Mouse (Mus musculus): ENCODE data around the gene Atp2b2. TPM values are rescaled to one million over a fixed set of nuclear protein-coding genes. Genes with fewer than 3 reads are reported as not detected.

The Atp2b2 gene
- polyA plus RNA-seq, 1 experiment from 2014 or later: 0.09 TPM

DNA sequence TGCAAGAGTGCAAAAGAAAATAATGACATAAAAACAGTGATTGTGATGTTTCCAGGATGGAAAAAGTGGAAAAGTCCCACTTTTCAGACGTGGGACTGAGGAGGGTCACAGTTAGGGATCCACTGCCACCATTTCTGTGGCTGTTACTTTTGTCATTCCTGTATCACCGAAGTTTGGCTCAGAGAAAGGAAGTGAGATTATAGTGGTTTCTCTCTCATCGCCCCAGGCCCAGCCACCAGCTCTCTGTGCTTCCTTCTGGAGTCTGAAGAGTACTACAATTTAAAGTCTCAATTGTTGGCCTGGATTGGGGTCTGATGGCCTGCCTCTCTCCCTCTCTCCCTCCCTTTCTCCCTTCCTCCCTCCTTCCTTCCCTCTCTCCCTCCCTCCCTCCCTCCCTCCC lies 242.5 kb downstream of the Atp2b2 start:
- Histone ChIP-seq H3K27me3 (ENCODE audit: insufficient read depth, low read length) (peaks cover 22% of the 10 kb centered on the region), H3K9ac (no peak overlapping the region), H3K9me3 (ENCODE audit: low read depth, low read length) (no peaks in the 10 kb centered on the region), H3K4me1 (ENCODE audit: insufficient read depth) (no peaks in the 10 kb centered on the region), H3K36me3 (ENCODE audit: insufficient read depth) (no peaks in the 10 kb centered on the region), H3K4me2 (no peak overlapping the region), H3K4me3 (ENCODE audit: low read depth, low read length) (no peak overlapping the region), H3K27ac (ENCODE audit: low read depth) (no peak overlapping the region)
- no peak for TF ChIP-seq CTCF (IDR thresholded peaks at IDR 0.05; ENCODE audit: low read depth)
- no peak for DNase-seq
- no peak for ATAC-seq (ENCODE audit: insufficient read depth)
- WGBS: 58% methylated on average over 3 of the region's 3 CpGs

DNA sequence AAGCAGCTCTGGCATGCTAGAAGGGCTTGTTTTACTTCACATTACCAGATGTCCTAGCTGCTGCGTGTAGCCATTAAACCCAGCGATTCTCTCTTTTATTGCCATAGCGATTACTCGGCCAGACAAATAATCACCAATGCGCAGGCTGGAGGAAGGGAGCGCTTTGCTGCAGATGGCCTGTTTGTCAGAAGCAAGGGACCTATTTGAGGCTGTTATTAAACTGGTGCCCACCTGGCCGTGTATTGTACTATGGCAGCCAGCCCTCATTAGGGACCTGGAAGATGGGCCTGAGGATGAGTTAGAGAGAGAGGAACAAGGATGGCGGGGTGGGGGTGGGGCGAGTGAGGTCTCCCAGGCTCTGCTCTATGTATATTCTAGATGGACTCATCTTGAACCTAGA lies 243.1 kb downstream of the Atp2b2 start:
- 74% methylated on average over 9 of the region's 9 CpGs for WGBS

GRCm38 (mm10) chr6:113798921-113799320 lies 243.5 kb downstream of the Atp2b2 start:
- DNase-seq (no peak), ATAC-seq (ENCODE audit: insufficient read depth) (no peak)
- no peaks in the 10 kb centered on the region for H3K4me1 ChIP-seq (ENCODE audit: insufficient read depth)
- WGBS: 43% methylated on average over 2 of the region's 2 CpGs
- TF ChIP-seq CTCF (IDR thresholded peaks at IDR 0.05; ENCODE audit: low read depth): no peak
- H3K27me3 ChIP-seq (ENCODE audit: insufficient read depth, low read length): peaks cover 22% of the 10 kb centered on the region
- H3K27ac ChIP-seq (ENCODE audit: low read depth): no peak overlapping the region
- H3K9ac ChIP-seq: no peak overlapping the region
- no peak overlapping the region for H3K4me2 ChIP-seq
- H3K9me3 ChIP-seq (ENCODE audit: low read depth, low read length): no peaks in the 10 kb centered on the region
- no peaks in the 10 kb centered on the region for H3K36me3 ChIP-seq (ENCODE audit: insufficient read depth)
- H3K4me3 ChIP-seq (ENCODE audit: low read depth, low read length): no peak overlapping the region

More for the DNA sequence above, 243.1 kb downstream of the Atp2b2 start:
- no peak for TF ChIP-seq CTCF (IDR thresholded peaks at IDR 0.05; ENCODE audit: low read depth)
- Histone ChIP-seq H3K27me3 (ENCODE audit: insufficient read depth, low read length) (peaks cover 21% of the 10 kb centered on the region), H3K4me3 (ENCODE audit: low read depth, low read length) (no peak overlapping the region), H3K4me2 (no peak overlapping the region), H3K27ac (ENCODE audit: low read depth) (no peak overlapping the region), H3K4me1 (ENCODE audit: insufficient read depth) (no peaks in the 10 kb centered on the region), H3K9ac (no peak overlapping the region), H3K9me3 (ENCODE audit: low read depth, low read length) (no peaks in the 10 kb centered on the region), H3K36me3 (ENCODE audit: insufficient read depth) (no peaks in the 10 kb centered on the region)
- ATAC-seq (ENCODE audit: insufficient read depth) (no peak), DNase-seq (no peak)

DNA sequence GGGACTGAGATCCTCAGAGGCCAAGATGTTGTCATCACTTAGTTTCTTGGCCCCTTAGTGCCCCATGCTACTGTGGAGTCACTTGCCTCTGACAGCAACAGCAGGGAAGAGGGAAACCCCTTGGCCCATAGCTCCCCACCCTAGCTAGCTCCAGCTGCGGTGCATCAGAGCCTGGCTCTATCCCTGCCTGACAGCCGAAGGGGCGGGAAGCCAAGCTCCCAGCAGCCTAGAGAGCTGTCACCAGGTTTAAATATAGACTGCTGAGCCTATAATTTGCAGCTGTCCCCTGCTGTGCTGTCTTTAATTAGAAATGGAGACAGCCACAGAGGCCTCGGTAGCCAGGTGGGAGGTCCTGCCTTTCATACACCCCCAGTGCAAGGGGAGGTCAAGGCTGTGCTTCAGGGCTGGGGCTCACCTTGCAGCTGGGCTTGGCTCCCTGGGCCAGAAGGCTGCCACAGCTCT lies 247.1 kb downstream of the Atp2b2 start:
- no peak for TF ChIP-seq CTCF (IDR thresholded peaks at IDR 0.05; ENCODE audit: low read depth)
- Histone ChIP-seq H3K4me1 (ENCODE audit: insufficient read depth) (no peaks in the 10 kb centered on the region), H3K9me3 (ENCODE audit: low read depth, low read length) (no peaks in the 10 kb centered on the region), H3K4me2 (no peak overlapping the region), H3K36me3 (ENCODE audit: insufficient read depth) (no peaks in the 10 kb centered on the region), H3K27ac (ENCODE audit: low read depth) (peak overlapping the region; percentile 9; the same call in 1 of the 2 replicates), H3K4me3 (ENCODE audit: low read depth, low read length) (no peak overlapping the region), H3K9ac (no peak overlapping the region), H3K27me3 (ENCODE audit: insufficient read depth, low read length) (peaks cover 48% of the 10 kb centered on the region)
- 18% methylated on average over 4 of the region's 4 CpGs for WGBS
- ATAC-seq (ENCODE audit: insufficient read depth): peak; percentile 99
- peak; percentile 95 for DNase-seq

GRCm38 (mm10) chr6:113792368-113792767 lies 250.0 kb downstream of the Atp2b2 start:
- WGBS: 62% methylated on average over 5 of the region's 5 CpGs
- H3K4me3 ChIP-seq (ENCODE audit: low read depth, low read length): no peak overlapping the region
- TF ChIP-seq CTCF (IDR thresholded peaks at IDR 0.05; ENCODE audit: low read depth): no peak

GRCm38 (mm10) chr6:113791012-113791411 lies 251.4 kb downstream of the Atp2b2 start:
- no peak for ATAC-seq (ENCODE audit: insufficient read depth)
- no peaks in the 10 kb centered on the region for H3K36me3 ChIP-seq (ENCODE audit: insufficient read depth)
- H3K9ac ChIP-seq: no peak overlapping the region
- no peak overlapping the region for H3K4me2 ChIP-seq
- peaks cover 36% of the 10 kb centered on the region for H3K27me3 ChIP-seq (ENCODE audit: insufficient read depth, low read length)
- 45% methylated on average over 8 of the region's 8 CpGs for WGBS
- DNase-seq: no peak
- no peak overlapping the region for H3K4me3 ChIP-seq (ENCODE audit: low read depth, low read length)
- no peaks in the 10 kb centered on the region for H3K4me1 ChIP-seq (ENCODE audit: insufficient read depth)
- no peak for TF ChIP-seq CTCF (IDR thresholded peaks at IDR 0.05; ENCODE audit: low read depth)
- H3K9me3 ChIP-seq (ENCODE audit: low read depth, low read length): no peaks in the 10 kb centered on the region
- no peak overlapping the region for H3K27ac ChIP-seq (ENCODE audit: low read depth)

More at GRCm38 (mm10) chr6:113792368-113792767, 250.0 kb downstream of the Atp2b2 start:
- Histone ChIP-seq H3K4me2 (no peak overlapping the region), H3K4me1 (ENCODE audit: insufficient read depth) (no peaks in the 10 kb centered on the region), H3K27me3 (ENCODE audit: insufficient read depth, low read length) (peaks cover 43% of the 10 kb centered on the region), H3K27ac (ENCODE audit: low read depth) (no peak overlapping the region), H3K9me3 (ENCODE audit: low read depth, low read length) (no peaks in the 10 kb centered on the region), H3K9ac (no peak overlapping the region), H3K36me3 (ENCODE audit: insufficient read depth) (no peaks in the 10 kb centered on the region)
- ATAC-seq (ENCODE audit: insufficient read depth) (no peak), DNase-seq (no peak)

DNA sequence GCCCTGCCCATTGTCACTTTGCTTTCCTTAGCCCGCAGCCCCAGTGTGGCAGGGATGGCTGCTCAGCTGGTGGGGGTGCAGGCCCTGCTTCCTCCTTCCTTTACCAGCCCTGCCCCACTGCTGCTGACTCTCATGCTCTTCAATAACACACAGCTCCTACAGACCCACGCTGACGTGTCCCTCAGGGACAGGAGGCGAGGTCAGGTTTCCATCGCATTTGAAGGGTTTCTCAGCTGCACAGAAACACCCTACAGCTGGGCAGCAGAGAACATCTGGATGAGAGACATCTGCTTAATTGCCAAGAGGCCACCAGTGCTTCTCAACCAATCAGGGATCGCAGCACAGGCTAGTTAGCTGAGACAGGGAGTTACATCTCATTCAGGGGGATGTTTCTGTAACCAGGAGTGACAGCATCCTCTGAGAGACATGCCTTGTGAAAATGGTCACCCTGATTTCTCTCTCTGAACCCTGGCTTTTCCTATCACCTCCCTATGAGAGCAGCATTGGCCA lies 254.9 kb downstream of the Atp2b2 start:
- DNase-seq (peak; percentile 41), ATAC-seq (ENCODE audit: insufficient read depth) (peak; percentile 56)
- H3K4me1 ChIP-seq (ENCODE audit: insufficient read depth): no peaks in the 10 kb centered on the region
- WGBS: 31% methylated on average over 6 of the region's 6 CpGs
- H3K27me3 ChIP-seq (ENCODE audit: insufficient read depth, low read length): peaks cover 23% of the 10 kb centered on the region
- H3K27ac ChIP-seq (ENCODE audit: low read depth): no peak overlapping the region
- no peaks in the 10 kb centered on the region for H3K36me3 ChIP-seq (ENCODE audit: insufficient read depth)
- H3K9me3 ChIP-seq (ENCODE audit: low read depth, low read length): no peaks in the 10 kb centered on the region
- H3K9ac ChIP-seq: no peak overlapping the region
- no peak for TF ChIP-seq CTCF (IDR thresholded peaks at IDR 0.05; ENCODE audit: low read depth)
- no peak overlapping the region for H3K4me3 ChIP-seq (ENCODE audit: low read depth, low read length)
- no peak overlapping the region for H3K4me2 ChIP-seq

Measured in lung, embryonic 14.5 days (tissue).